Mouse (Mus musculus) heart, postnatal 0 days (tissue): Measurements from ENCODE around the gene Zfp511.

Experiments
- CTCF ChIP-seq: IDR thresholded peaks from 2 replicates; pipeline ENCODE4 v1.5.1; 2016; ENCODE audit warnings: antibody characterized with exemption, control low read depth, low read depth
- EP300 ChIP-seq: IDR thresholded peaks from 2 replicates; pipeline ENCODE4 v1.6.1; 2016; ENCODE audit warnings: antibody characterized with exemption, low read depth

GRCm38 (mm10) chr7:140037171-140037555, 972 bp downstream of the Zfp511 start:
- TF ChIP-seq EP300 (no peak), CTCF (no peak)
